Mouse (Mus musculus): Measurements from ENCODE around the gene Prkcq. TPM values are rescaled to one million over a fixed set of nuclear protein-coding genes. Genes with fewer than 3 reads are reported as not detected.

The Prkcq gene
- polyA plus RNA-seq, 1 experiment from 2014 or later: 3.8 TPM

DNA sequence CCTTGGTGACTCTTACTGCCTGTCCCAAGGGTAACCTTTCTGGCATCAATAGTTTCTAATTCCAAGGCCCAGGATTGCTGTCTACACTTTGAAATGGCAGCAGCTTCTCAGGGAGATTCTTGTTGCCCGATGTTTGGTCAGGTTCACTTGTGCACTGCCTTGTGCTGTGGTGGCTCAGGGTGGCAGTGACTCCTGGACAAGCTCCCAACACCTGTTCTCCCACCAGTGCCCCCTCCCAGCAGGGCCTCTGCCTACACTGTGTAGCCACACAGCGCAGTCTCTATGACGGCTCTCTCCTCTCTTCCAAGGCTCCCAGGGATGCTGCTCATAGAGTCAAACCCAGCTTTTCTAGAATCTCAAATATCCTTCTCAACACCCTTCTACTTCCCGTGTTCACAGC lies 2.2 kb downstream of the Prkcq start:
- DNase-seq (ENCODE audit: low spot score): no peak
- Histone ChIP-seq H3K4me1 (ENCODE audit: control insufficient read depth, insufficient read depth, low read length) (peaks cover 2% of the 10 kb centered on the region), H3K27me3 (ENCODE audit: control insufficient read depth, insufficient read depth, low read length) (no peaks in the 10 kb centered on the region), H3K27ac (ENCODE audit: low read depth, low read length) (no peak overlapping the region), H3K9me3 (ENCODE audit: control insufficient read depth, low read length) (no peaks in the 10 kb centered on the region), H3K9ac (ENCODE audit: low read length) (no peak overlapping the region), H3K4me2 (ENCODE audit: low read depth) (no peak overlapping the region), H3K36me3 (ENCODE audit: control insufficient read depth, insufficient read depth, low read length) (no peaks in the 10 kb centered on the region), H3K4me3 (ENCODE audit: low read depth, low read length) (no peak overlapping the region)
- no peak for ATAC-seq (ENCODE audit: insufficient read depth, low FRiP score, low TSS enrichment)
- 71% methylated on average over 4 of the region's 4 CpGs for WGBS

DNA sequence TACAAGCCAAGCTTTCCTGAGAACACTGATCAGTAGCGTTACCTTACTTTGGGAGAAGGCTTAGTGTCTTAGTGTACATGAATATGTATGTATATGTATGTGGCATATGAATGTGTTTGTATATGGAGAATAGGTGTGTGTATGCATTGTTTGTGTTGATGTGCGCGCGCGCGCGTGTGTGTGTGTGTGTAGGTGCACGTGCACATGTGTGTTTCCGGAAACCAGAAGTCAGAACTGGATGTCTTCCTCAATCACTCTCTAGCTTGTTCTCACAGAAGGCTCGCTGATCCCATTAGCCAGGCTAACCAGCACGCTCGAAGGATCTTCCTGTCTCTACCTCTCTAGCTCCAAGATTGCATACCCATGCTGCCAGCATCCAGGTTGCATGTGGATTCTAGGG lies 6.0 kb downstream of the Prkcq start:
- no peak overlapping the region for H3K4me2 ChIP-seq (ENCODE audit: low read depth)
- peaks cover 2% of the 10 kb centered on the region; the same call in 1 of the 2 replicates for H3K4me1 ChIP-seq (ENCODE audit: control insufficient read depth, insufficient read depth, low read length)
- H3K36me3 ChIP-seq (ENCODE audit: control insufficient read depth, insufficient read depth, low read length): no peaks in the 10 kb centered on the region
- H3K27me3 ChIP-seq (ENCODE audit: control insufficient read depth, insufficient read depth, low read length): no peaks in the 10 kb centered on the region
- no peaks in the 10 kb centered on the region for H3K9me3 ChIP-seq (ENCODE audit: control insufficient read depth, low read length)
- no peak overlapping the region for H3K4me3 ChIP-seq (ENCODE audit: low read depth, low read length)
- H3K27ac ChIP-seq (ENCODE audit: low read depth, low read length): no peak overlapping the region
- WGBS: 95% methylated on average over 12 of the region's 12 CpGs
- ATAC-seq (ENCODE audit: insufficient read depth, low FRiP score, low TSS enrichment) (no peak), DNase-seq (ENCODE audit: low spot score) (no peak)
- H3K9ac ChIP-seq (ENCODE audit: low read length): no peak overlapping the region

DNA sequence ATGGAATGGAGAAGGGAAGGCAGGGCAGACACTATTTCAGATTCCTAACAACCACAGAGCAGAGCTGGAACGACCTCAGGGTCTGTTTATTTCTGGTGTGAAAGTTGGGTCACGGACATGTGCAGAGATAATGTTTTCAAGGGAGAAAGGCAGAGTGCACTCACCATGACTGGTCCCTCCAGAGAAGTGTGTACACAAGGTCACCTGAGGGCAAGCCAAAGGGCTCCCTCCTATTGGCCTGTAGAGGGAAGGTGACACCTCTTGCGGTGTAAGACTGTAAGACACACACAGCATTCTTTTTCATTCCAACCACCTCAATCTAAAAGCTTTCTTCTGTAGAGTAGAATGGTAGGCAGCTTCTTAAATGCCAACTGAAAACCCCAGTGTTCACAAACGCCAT lies 9.6 kb downstream of the Prkcq start:
- 76% methylated on average over 4 of the region's 4 CpGs for WGBS
- Histone ChIP-seq H3K9ac (ENCODE audit: low read length) (no peak overlapping the region), H3K27me3 (ENCODE audit: control insufficient read depth, insufficient read depth, low read length) (no peaks in the 10 kb centered on the region), H3K4me3 (ENCODE audit: low read depth, low read length) (no peak overlapping the region), H3K36me3 (ENCODE audit: control insufficient read depth, insufficient read depth, low read length) (no peaks in the 10 kb centered on the region), H3K27ac (ENCODE audit: low read depth, low read length) (no peak overlapping the region), H3K4me1 (ENCODE audit: control insufficient read depth, insufficient read depth, low read length) (no peaks in the 10 kb centered on the region), H3K4me2 (ENCODE audit: low read depth) (no peak overlapping the region), H3K9me3 (ENCODE audit: control insufficient read depth, low read length) (no peaks in the 10 kb centered on the region)
- DNase-seq (ENCODE audit: low spot score): no peak
- no peak for ATAC-seq (ENCODE audit: insufficient read depth, low FRiP score, low TSS enrichment)

DNA sequence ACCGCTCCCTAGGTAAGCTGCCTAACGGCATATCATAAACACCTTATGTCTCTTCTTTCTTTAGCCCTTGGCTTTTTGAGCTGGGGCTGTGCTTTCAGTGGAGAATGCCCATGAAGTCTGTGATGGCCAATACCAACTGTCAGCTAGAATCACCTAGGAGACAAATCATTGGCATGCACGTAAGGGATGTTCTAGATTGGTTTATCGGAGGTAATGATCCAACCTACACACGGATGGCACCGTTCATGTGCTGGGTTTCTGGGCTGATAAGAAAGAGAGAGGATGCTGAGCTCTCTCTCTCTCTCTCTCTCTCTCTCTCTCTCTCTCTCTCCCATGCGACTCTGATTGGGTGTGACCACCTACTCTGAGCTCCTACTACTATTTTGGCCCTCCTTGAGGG lies 10.2 kb downstream of the Prkcq start:
- no peaks in the 10 kb centered on the region for H3K4me1 ChIP-seq (ENCODE audit: control insufficient read depth, insufficient read depth, low read length)
- 89% methylated on average over 7 of the region's 7 CpGs for WGBS
- H3K4me3 ChIP-seq (ENCODE audit: low read depth, low read length): no peak overlapping the region
- H3K4me2 ChIP-seq (ENCODE audit: low read depth): no peak overlapping the region
- ATAC-seq (ENCODE audit: insufficient read depth, low FRiP score, low TSS enrichment) (no peak), DNase-seq (ENCODE audit: low spot score) (no peak)
- no peaks in the 10 kb centered on the region for H3K27me3 ChIP-seq (ENCODE audit: control insufficient read depth, insufficient read depth, low read length)
- no peaks in the 10 kb centered on the region for H3K36me3 ChIP-seq (ENCODE audit: control insufficient read depth, insufficient read depth, low read length)
- no peaks in the 10 kb centered on the region for H3K9me3 ChIP-seq (ENCODE audit: control insufficient read depth, low read length)
- no peak overlapping the region for H3K27ac ChIP-seq (ENCODE audit: low read depth, low read length)
- H3K9ac ChIP-seq (ENCODE audit: low read length): no peak overlapping the region

DNA sequence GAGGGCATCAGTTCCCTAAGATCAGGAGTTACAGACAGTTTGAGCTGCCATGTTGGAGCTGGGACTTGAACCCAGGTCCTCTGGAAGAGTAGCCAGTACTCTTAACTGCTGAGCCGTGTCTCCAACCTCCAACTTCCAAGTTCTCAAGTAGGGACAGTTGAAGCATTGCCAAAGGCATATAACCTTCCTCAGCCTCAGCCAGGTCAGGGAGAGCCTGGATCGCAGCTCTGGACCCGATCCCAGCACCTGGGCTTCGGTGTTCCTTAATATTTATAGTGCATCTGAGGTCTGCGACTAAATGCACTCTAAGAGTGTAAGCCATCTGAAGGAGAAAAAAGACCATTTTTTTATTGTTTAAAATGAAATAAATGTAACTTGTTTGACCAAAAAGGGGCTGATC lies 12.1 kb downstream of the Prkcq start:
- no peak for ATAC-seq (ENCODE audit: insufficient read depth, low FRiP score, low TSS enrichment)
- H3K4me1 ChIP-seq (ENCODE audit: control insufficient read depth, insufficient read depth, low read length): no peaks in the 10 kb centered on the region
- H3K4me2 ChIP-seq (ENCODE audit: low read depth): no peak overlapping the region
- no peak overlapping the region for H3K4me3 ChIP-seq (ENCODE audit: low read depth, low read length)
- no peak overlapping the region for H3K9ac ChIP-seq (ENCODE audit: low read length)
- no peaks in the 10 kb centered on the region for H3K27me3 ChIP-seq (ENCODE audit: control insufficient read depth, insufficient read depth, low read length)
- H3K27ac ChIP-seq (ENCODE audit: low read depth, low read length): no peak overlapping the region
- no peak for DNase-seq (ENCODE audit: low spot score)
- WGBS: 92% methylated on average over 5 of the region's 5 CpGs
- H3K9me3 ChIP-seq (ENCODE audit: control insufficient read depth, low read length): no peaks in the 10 kb centered on the region
- H3K36me3 ChIP-seq (ENCODE audit: control insufficient read depth, insufficient read depth, low read length): no peaks in the 10 kb centered on the region

DNA sequence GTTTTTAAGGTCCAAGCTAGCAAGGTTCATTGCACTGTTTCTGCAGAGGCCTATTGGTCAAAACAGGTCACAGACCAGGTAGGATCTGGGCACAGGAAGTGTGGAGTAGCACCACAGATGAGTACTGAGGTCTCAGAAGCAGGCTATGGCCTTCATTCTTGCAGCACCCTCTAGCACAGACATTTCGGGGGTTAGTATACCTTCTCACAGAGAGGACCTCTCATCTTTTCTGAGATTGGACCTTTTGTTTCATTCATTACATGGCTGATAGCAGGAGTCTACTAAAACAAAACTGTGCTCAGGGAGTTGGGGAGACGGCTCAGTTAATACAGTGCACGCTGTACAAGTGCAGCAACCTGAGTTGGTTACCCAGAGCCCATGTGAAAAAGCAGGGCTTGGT lies 14.7 kb downstream of the Prkcq start:
- 93% methylated on average over 3 of the region's 3 CpGs for whole genome bisulfite sequencing
- H3K36me3 ChIP-seq (ENCODE audit: control insufficient read depth, insufficient read depth, low read length): no peaks in the 10 kb centered on the region
- H3K9ac ChIP-seq (ENCODE audit: low read length): no peak overlapping the region
- no peaks in the 10 kb centered on the region for H3K9me3 ChIP-seq (ENCODE audit: control insufficient read depth, low read length)
- no peak overlapping the region for H3K27ac ChIP-seq (ENCODE audit: low read depth, low read length)
- H3K4me2 ChIP-seq (ENCODE audit: low read depth): no peak overlapping the region
- H3K27me3 ChIP-seq (ENCODE audit: control insufficient read depth, insufficient read depth, low read length): no peaks in the 10 kb centered on the region
- DNase-seq (ENCODE audit: low spot score) (no peak), ATAC-seq (ENCODE audit: insufficient read depth, low FRiP score, low TSS enrichment) (no peak)
- no peak overlapping the region for H3K4me3 ChIP-seq (ENCODE audit: low read depth, low read length)
- H3K4me1 ChIP-seq (ENCODE audit: control insufficient read depth, insufficient read depth, low read length): no peaks in the 10 kb centered on the region

DNA sequence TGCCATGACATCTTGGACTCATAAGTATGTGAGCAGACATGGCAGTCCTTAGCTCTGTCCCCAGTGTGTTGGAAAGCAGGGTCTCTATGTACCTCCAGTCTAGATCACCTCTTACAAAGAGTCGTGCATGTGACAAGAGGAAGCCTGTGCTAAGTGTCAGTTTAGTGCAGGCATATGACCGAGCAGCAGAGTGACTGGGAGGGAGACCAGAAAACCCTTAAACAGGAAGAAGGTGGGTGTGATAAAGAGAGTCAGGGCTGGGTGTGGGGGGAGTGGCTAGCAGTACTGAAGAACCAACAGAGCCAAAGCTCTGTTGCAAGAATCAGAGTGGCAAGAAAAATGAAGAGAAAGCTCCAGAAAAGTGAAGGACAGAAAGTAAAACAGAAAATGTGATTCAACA lies 15.3 kb downstream of the Prkcq start:
- no peaks in the 10 kb centered on the region for H3K4me1 ChIP-seq (ENCODE audit: control insufficient read depth, insufficient read depth, low read length)
- H3K27ac ChIP-seq (ENCODE audit: low read depth, low read length): no peak overlapping the region
- ATAC-seq (ENCODE audit: insufficient read depth, low FRiP score, low TSS enrichment): no peak
- H3K36me3 ChIP-seq (ENCODE audit: control insufficient read depth, insufficient read depth, low read length): no peaks in the 10 kb centered on the region
- H3K4me3 ChIP-seq (ENCODE audit: low read depth, low read length): no peak overlapping the region
- no peaks in the 10 kb centered on the region for H3K9me3 ChIP-seq (ENCODE audit: control insufficient read depth, low read length)
- no peak for DNase-seq (ENCODE audit: low spot score)
- 67% methylated on average over 2 of the region's 2 CpGs for WGBS
- no peak overlapping the region for H3K4me2 ChIP-seq (ENCODE audit: low read depth)
- no peak overlapping the region for H3K9ac ChIP-seq (ENCODE audit: low read length)
- H3K27me3 ChIP-seq (ENCODE audit: control insufficient read depth, insufficient read depth, low read length): no peaks in the 10 kb centered on the region

DNA sequence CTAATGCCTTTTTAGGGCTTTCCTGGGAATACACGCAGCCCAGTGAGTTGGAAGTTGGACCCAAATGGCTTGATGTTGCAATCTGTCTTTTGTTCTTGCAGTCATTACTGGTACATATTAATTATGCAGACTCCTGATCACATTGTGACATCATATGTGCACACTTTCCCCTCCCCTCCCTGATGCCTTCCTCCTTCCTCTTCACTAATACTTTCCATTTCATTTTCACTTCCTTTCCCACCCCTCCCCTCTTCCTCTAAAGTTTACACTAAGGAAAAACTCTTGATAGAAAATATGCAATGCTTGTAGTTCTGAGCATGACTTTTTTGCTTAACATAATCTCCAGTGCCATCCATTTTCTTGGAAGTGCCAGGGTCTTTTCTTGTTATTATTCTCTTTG lies 16.4 kb downstream of the Prkcq start:
- Histone ChIP-seq H3K4me1 (ENCODE audit: control insufficient read depth, insufficient read depth, low read length) (0 out of 2 replicates have a peak, but pooled peaks cover 4% of the 10 kb centered on the region), H3K27me3 (ENCODE audit: control insufficient read depth, insufficient read depth, low read length) (no peaks in the 10 kb centered on the region), H3K27ac (ENCODE audit: low read depth, low read length) (no peak overlapping the region), H3K9ac (ENCODE audit: low read length) (no peak overlapping the region), H3K36me3 (ENCODE audit: control insufficient read depth, insufficient read depth, low read length) (no peaks in the 10 kb centered on the region), H3K4me2 (ENCODE audit: low read depth) (no peak overlapping the region), H3K4me3 (ENCODE audit: low read depth, low read length) (no peak overlapping the region), H3K9me3 (ENCODE audit: control insufficient read depth, low read length) (no peaks in the 10 kb centered on the region)
- WGBS: 96% methylated on average over 1 of the region's 1 CpGs
- ATAC-seq (ENCODE audit: insufficient read depth, low FRiP score, low TSS enrichment) (no peak), DNase-seq (ENCODE audit: low spot score) (no peak)

DNA sequence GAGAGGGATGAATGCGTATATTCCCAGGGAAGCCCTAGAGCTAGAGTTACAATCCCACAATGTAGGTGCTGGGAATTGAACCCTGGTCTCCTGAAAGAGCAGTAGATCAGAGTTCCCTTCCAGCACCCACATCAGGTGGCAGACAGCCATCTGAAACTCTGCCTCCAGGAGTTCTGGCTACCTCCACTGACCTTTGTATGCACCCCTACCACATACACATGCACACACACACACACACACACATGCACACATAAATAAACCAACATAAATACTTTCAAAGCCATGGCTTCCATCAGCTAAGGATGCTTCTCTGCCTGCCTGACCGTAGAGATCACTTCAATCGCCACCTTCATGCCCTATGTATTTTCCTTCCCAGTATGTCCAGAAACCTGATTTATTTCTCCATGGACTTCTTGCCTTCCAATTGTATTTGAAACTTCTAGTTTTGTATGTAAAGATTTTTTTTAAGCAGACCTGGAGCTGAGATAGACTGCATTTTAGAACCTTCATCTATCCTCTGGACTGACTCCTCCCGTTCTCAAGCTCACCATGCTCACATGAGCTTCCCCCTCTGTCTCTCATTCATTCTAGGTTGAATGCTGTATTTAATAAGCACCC lies 17.4 kb downstream of the Prkcq start:
- H3K4me1 ChIP-seq (ENCODE audit: control insufficient read depth, insufficient read depth, low read length): 0 out of 2 replicates have a peak, but pooled peaks cover 4% of the 10 kb centered on the region
- H3K9me3 ChIP-seq (ENCODE audit: control insufficient read depth, low read length): no peaks in the 10 kb centered on the region
- no peaks in the 10 kb centered on the region for H3K27me3 ChIP-seq (ENCODE audit: control insufficient read depth, insufficient read depth, low read length)
- no peak for ATAC-seq (ENCODE audit: insufficient read depth, low FRiP score, low TSS enrichment)
- WGBS: 90% methylated on average over 4 of the region's 4 CpGs
- DNase-seq (ENCODE audit: low spot score): no peak
- no peak overlapping the region for H3K27ac ChIP-seq (ENCODE audit: low read depth, low read length)
- H3K4me3 ChIP-seq (ENCODE audit: low read depth, low read length): no peak overlapping the region
- no peaks in the 10 kb centered on the region for H3K36me3 ChIP-seq (ENCODE audit: control insufficient read depth, insufficient read depth, low read length)
- no peak overlapping the region for H3K4me2 ChIP-seq (ENCODE audit: low read depth)
- no peak overlapping the region for H3K9ac ChIP-seq (ENCODE audit: low read length)

Data from neural tube, embryonic 11.5 days (tissue).